Mouse (Mus musculus): ENCODE measurements around the gene Dcaf11. TPM values are rescaled to one million over a fixed set of nuclear protein-coding genes. Genes with fewer than 3 reads are reported as not detected.

Gene Dcaf11
- polyA plus RNA-seq, 1 experiment from 2014 or later = 81.5 TPM

GRCm38 (mm10) chr14:55592226-55592625 is 32.4 kb downstream of the Dcaf11 start:
- Histone ChIP-seq H3K4me1 (replicated peaks; ENCODE audit: control insufficient read depth, insufficient read depth, low read length) (peaks cover 7% of the 10 kb centered on the region; the same call in 1 of the 2 replicates), H3K27me3 (ENCODE audit: control insufficient read depth, insufficient read depth, low read length) (no peaks in the 10 kb centered on the region), H3K9me3 (ENCODE audit: control insufficient read depth, low read length) (no peaks in the 10 kb centered on the region), H3K27ac (ENCODE audit: low read depth, low read length) (peak overlapping the region; percentile 68), H3K4me3 (ENCODE audit: low read depth, low read length) (peak overlapping the region; percentile 82), H3K9ac (ENCODE audit: low read depth, low read length) (peak overlapping the region; percentile 78), H3K4me2 (replicated peaks; ENCODE audit: low read depth, low read length) (peak overlapping the region; percentile 94), H3K36me3 (ENCODE audit: control insufficient read depth, insufficient read depth, low read length) (0 out of 2 replicates have a peak, but pooled peaks cover 2% of the 10 kb centered on the region)
- no peak for DNase-seq (ENCODE audit: low spot score)
- WGBS = 7% methylated on average over 16 of the region's 16 CpGs
- no peak for ATAC-seq (ENCODE audit: low FRiP score)

- H3K4me1 ChIP-seq (replicated peaks; ENCODE audit: control insufficient read depth, insufficient read depth, low read length) = peaks cover 3% of the 10 kb centered on the region; the same call in 1 of the 2 replicates
- ATAC-seq (ENCODE audit: low FRiP score) = no peak
- DNase-seq (ENCODE audit: low spot score) = no peak
- no peak overlapping the region for H3K9ac ChIP-seq (ENCODE audit: low read depth, low read length)
- no peak overlapping the region for H3K4me2 ChIP-seq (replicated peaks; ENCODE audit: low read depth, low read length)
- no peak overlapping the region for H3K27ac ChIP-seq (ENCODE audit: low read depth, low read length)
- 0 out of 2 replicates have a peak, but pooled peaks cover 4% of the 10 kb centered on the region for H3K36me3 ChIP-seq (ENCODE audit: control insufficient read depth, insufficient read depth, low read length)
- 75% methylated on average over 13 of the region's 13 CpGs for WGBS
- H3K27me3 ChIP-seq (ENCODE audit: control insufficient read depth, insufficient read depth, low read length) = no peaks in the 10 kb centered on the region
- no peak overlapping the region for H3K4me3 ChIP-seq (ENCODE audit: low read depth, low read length)
- no peaks in the 10 kb centered on the region for H3K9me3 ChIP-seq (ENCODE audit: control insufficient read depth, low read length)
Observed at GRCm38 (mm10) chr14:55596036-55596690, 36.4 kb downstream of the Dcaf11 start.

- Histone ChIP-seq H3K4me2 (replicated peaks; ENCODE audit: low read depth, low read length) (no peak overlapping the region), H3K4me3 (ENCODE audit: low read depth, low read length) (no peak overlapping the region), H3K36me3 (ENCODE audit: control insufficient read depth, insufficient read depth, low read length) (0 out of 2 replicates have a peak, but pooled peaks cover 4% of the 10 kb centered on the region), H3K9me3 (ENCODE audit: control insufficient read depth, low read length) (no peaks in the 10 kb centered on the region), H3K4me1 (replicated peaks; ENCODE audit: control insufficient read depth, insufficient read depth, low read length) (no peaks in the 10 kb centered on the region), H3K27me3 (ENCODE audit: control insufficient read depth, insufficient read depth, low read length) (no peaks in the 10 kb centered on the region), H3K9ac (ENCODE audit: low read depth, low read length) (no peak overlapping the region), H3K27ac (ENCODE audit: low read depth, low read length) (no peak overlapping the region)
- ATAC-seq (ENCODE audit: low FRiP score) = no peak
- WGBS = 95% methylated on average over 21 of the region's 21 CpGs
- DNase-seq (ENCODE audit: low spot score) = no peak
Observed at GRCm38 (mm10) chr14:55598521-55599390, 39.0 kb downstream of the Dcaf11 start.

DNA sequence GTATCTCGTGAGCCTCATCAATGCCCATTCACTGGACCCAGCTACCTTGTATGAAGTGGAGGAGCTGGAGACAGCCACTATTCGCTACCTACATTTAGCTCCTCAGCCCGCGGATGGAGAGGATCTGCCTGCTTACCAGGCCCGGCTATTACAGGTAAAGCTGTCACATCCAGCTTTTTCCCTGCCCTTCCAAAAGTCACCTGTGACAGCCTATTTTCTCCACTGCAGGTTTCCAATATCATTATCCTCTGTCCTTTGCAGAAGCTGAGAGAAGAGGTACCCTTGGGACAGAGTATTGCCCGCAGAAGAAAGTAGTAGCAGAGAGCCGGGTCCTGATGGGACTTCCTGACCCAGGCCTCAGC is 43.4 kb downstream of the Dcaf11 start, which contains the start of gene Irf9:
Gene Irf9, plus strand, starts transcription at position 301 of the 362 bp plus-strand sequence.
- WGBS = 82% methylated on average over 7 of the region's 7 CpGs
- Histone ChIP-seq H3K4me1 (replicated peaks; ENCODE audit: control insufficient read depth, insufficient read depth, low read length) (no peaks in the 10 kb centered on the region), H3K27ac (ENCODE audit: low read depth, low read length) (no peak within 1 kb of the TSS), H3K27me3 (ENCODE audit: control insufficient read depth, insufficient read depth, low read length) (no peaks in the 10 kb centered on the region), H3K9ac (ENCODE audit: low read depth, low read length) (peak within 1 kb of the TSS; percentile 31; the same call in 1 of the 2 replicates), H3K4me3 (ENCODE audit: low read depth, low read length) (no peak within 1 kb of the TSS), H3K9me3 (ENCODE audit: control insufficient read depth, low read length) (no peaks in the 10 kb centered on the region), H3K4me2 (replicated peaks; ENCODE audit: low read depth, low read length) (no peak within 1 kb of the TSS; the same call in 1 of the 2 replicates), H3K36me3 (ENCODE audit: control insufficient read depth, insufficient read depth, low read length) (0 out of 2 replicates have a peak, but pooled peaks cover 5% of the 10 kb centered on the region)
- ATAC-seq (ENCODE audit: low FRiP score) (no peak), DNase-seq (ENCODE audit: low spot score) (no peak)

DNA sequence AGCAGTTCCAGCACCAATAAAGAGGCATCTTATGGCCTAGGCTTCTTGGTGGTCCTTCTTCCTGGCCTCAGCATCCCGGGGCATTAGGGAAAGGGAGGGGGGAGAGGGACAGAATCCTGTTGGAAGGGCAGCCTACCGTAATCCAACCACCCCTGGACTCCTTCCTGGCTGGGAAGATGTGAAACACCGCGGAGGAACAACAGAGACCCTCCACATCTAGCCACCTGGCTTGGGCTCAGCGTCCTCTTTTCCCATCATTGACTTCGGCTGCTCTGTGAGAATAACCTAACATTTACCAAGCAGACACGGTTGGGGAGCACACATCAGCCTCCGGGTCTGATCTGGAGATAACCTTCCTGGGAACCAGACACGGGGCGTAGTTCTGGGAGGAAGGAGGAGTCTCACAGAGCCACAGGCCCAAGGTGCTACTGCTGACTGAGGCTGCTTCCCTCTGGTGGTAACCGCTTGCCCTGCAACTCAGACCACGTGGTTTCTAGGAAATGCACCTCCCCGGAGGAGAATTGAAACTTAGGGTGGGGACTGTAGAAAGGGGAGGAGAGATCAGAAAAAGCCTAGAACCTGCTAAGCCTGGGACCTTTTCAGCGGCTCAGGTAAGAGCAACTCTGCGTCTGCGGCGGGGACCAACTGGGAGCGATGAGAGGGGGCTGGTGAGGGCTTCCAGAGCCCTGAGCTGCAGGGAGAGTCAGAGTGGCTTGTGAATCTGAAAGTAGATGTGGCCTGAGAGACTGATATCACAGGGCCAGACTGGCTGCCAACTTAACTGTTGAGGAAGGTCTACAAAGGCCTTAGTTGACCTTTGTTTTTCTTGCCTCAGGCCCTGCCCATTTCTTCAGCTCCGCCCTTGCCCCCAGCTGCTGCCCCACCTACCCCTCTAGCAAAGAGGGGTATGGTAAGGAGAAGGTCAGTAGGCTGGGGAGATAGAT is 44.1 kb downstream of the Dcaf11 start:
- no peak overlapping the region for H3K4me3 ChIP-seq (ENCODE audit: low read depth, low read length)
- ATAC-seq (ENCODE audit: low FRiP score) = peak; percentile 82
- no peaks in the 10 kb centered on the region for H3K4me1 ChIP-seq (replicated peaks; ENCODE audit: control insufficient read depth, insufficient read depth, low read length)
- no peak overlapping the region; the same call in 1 of the 2 replicates for H3K4me2 ChIP-seq (replicated peaks; ENCODE audit: low read depth, low read length)
- no peaks in the 10 kb centered on the region for H3K27me3 ChIP-seq (ENCODE audit: control insufficient read depth, insufficient read depth, low read length)
- H3K36me3 ChIP-seq (ENCODE audit: control insufficient read depth, insufficient read depth, low read length) = 0 out of 2 replicates have a peak, but pooled peaks cover 5% of the 10 kb centered on the region
- 19% methylated on average over 19 of the region's 19 CpGs for WGBS
- peak overlapping the region; percentile 31; the same call in 1 of the 2 replicates for H3K9ac ChIP-seq (ENCODE audit: low read depth, low read length)
- H3K27ac ChIP-seq (ENCODE audit: low read depth, low read length) = no peak overlapping the region
- peak; percentile 77 for DNase-seq (ENCODE audit: low spot score)
- H3K9me3 ChIP-seq (ENCODE audit: control insufficient read depth, low read length) = no peaks in the 10 kb centered on the region

GRCm38 (mm10) chr14:55604823-55605222 is 45.0 kb downstream of the Dcaf11 start:
- WGBS = 97% methylated on average over 11 of the region's 11 CpGs
- H3K9ac ChIP-seq (ENCODE audit: low read depth, low read length) = no peak overlapping the region
- no peaks in the 10 kb centered on the region for H3K27me3 ChIP-seq (ENCODE audit: control insufficient read depth, insufficient read depth, low read length)
- no peaks in the 10 kb centered on the region for H3K4me1 ChIP-seq (replicated peaks; ENCODE audit: control insufficient read depth, insufficient read depth, low read length)
- 0 out of 2 replicates have a peak, but pooled peaks cover 3% of the 10 kb centered on the region for H3K36me3 ChIP-seq (ENCODE audit: control insufficient read depth, insufficient read depth, low read length)
- no peaks in the 10 kb centered on the region for H3K9me3 ChIP-seq (ENCODE audit: control insufficient read depth, low read length)
- ATAC-seq (ENCODE audit: low FRiP score) = no peak
- H3K4me3 ChIP-seq (ENCODE audit: low read depth, low read length) = no peak overlapping the region
- no peak overlapping the region for H3K27ac ChIP-seq (ENCODE audit: low read depth, low read length)
- H3K4me2 ChIP-seq (replicated peaks; ENCODE audit: low read depth, low read length) = no peak overlapping the region
- DNase-seq (ENCODE audit: low spot score) = no peak

- Histone ChIP-seq H3K27me3 (ENCODE audit: control insufficient read depth, insufficient read depth, low read length) (no peaks in the 10 kb centered on the region), H3K9ac (ENCODE audit: low read depth, low read length) (no peak overlapping the region), H3K9me3 (ENCODE audit: control insufficient read depth, low read length) (no peaks in the 10 kb centered on the region), H3K36me3 (ENCODE audit: control insufficient read depth, insufficient read depth, low read length) (0 out of 2 replicates have a peak, but pooled peaks cover 3% of the 10 kb centered on the region), H3K4me3 (ENCODE audit: low read depth, low read length) (no peak overlapping the region), H3K27ac (ENCODE audit: low read depth, low read length) (no peak overlapping the region), H3K4me2 (replicated peaks; ENCODE audit: low read depth, low read length) (no peak overlapping the region), H3K4me1 (replicated peaks; ENCODE audit: control insufficient read depth, insufficient read depth, low read length) (no peaks in the 10 kb centered on the region)
- DNase-seq (ENCODE audit: low spot score) (no peak), ATAC-seq (ENCODE audit: low FRiP score) (no peak)
- 96% methylated on average over 16 of the region's 16 CpGs for WGBS
Observed at GRCm38 (mm10) chr14:55605743-55606459, 46.1 kb downstream of the Dcaf11 start.
